Mouse (Mus musculus) megakaryocyte, embryonic 14.5 days (primary cell): ENCODE measurements at regions not wholly inside any gene's neighbourhood (a gene's known extent, or its start where the extent isn't known, plus 50 kb on each side); places are given as distances from the start of the nearest gene placed in this dataset.

Experiments
- FLI1 ChIP-seq: IDR thresholded peaks from 2 replicates; pipeline ENCODE4 v1.6.1; 2012; ENCODE audit warnings: low read length, inconsistent platforms, mixed read lengths
- GATA1 ChIP-seq: IDR thresholded peaks from 3 replicates; pipeline ENCODE4 v1.6.1; 2012; ENCODE audit warnings: mixed read lengths, low read length, inconsistent platforms, borderline replicate concordance

- no peak for TF ChIP-seq GATA1
- no peak for TF ChIP-seq FLI1
Observed at GRCm38 (mm10) chr13:44037774-44038294, 253.3 kb downstream of the Cd83 start.
